Mouse (Mus musculus) layer of hippocampus, adult 9-10 months (tissue): Measurements from ENCODE around the gene Kif26b.

Source experiments
- DNase-seq: peaks from one replicate; pipeline ENCODE4 v3.0.0; 2022; ENCODE audit warnings: low spot score

Gene Kif26b

GRCm38 (mm10) chr1:178917194-178917902 lies 388.4 kb downstream of the Kif26b start:
- DNase-seq, result no peak

GRCm38 (mm10) chr1:178924492-178925183 lies 395.7 kb downstream of the Kif26b start:
- DNase-seq, result no peak

- DNase-seq, result no peak
Measured at GRCm38 (mm10) chr1:178929531-178929930, 400.6 kb downstream of the Kif26b start.

GRCm38 (mm10) chr1:178933953-178934637 lies 405.2 kb downstream of the Kif26b start:
- DNase-seq, result no peak

GRCm38 (mm10) chr1:178936457-178936856 lies 407.5 kb downstream of the Kif26b start:
- no peak for DNase-seq

- no peak for DNase-seq
Measured at GRCm38 (mm10) chr1:178936976-178937375, 408.1 kb downstream of the Kif26b start.

GRCm38 (mm10) chr1:178940353-178940752 lies 411.4 kb downstream of the Kif26b start:
- no peak for DNase-seq

- no peak for DNase-seq
Measured at GRCm38 (mm10) chr1:178942251-178942963, 413.5 kb downstream of the Kif26b start.

- no peak for DNase-seq
Measured at GRCm38 (mm10) chr1:178952910-178953309, 424.0 kb downstream of the Kif26b start.

GRCm38 (mm10) chr1:178958641-178959040 lies 429.7 kb downstream of the Kif26b start:
- no peak for DNase-seq

- peak; percentile 37 for DNase-seq
Measured at GRCm38 (mm10) chr1:178960015-178960559, 431.2 kb downstream of the Kif26b start.

GRCm38 (mm10) chr1:178961661-178962060 lies 432.7 kb downstream of the Kif26b start:
- DNase-seq, result no peak

- no peak for DNase-seq
Measured at GRCm38 (mm10) chr1:178972055-178972454, 443.1 kb downstream of the Kif26b start.

GRCm38 (mm10) chr1:178978617-178979245 lies 449.8 kb downstream of the Kif26b start:
- no peak for DNase-seq

GRCm38 (mm10) chr1:178980185-178980584 lies 451.3 kb downstream of the Kif26b start:
- no peak for DNase-seq

- DNase-seq, result no peak
Measured at GRCm38 (mm10) chr1:178981641-178982040, 452.7 kb downstream of the Kif26b start.

GRCm38 (mm10) chr1:178988176-178988575 lies 459.3 kb downstream of the Kif26b start:
- no peak for DNase-seq
